Mouse (Mus musculus): ENCODE measurements around the gene Lca5l. TPM values are rescaled to one million over a fixed set of nuclear protein-coding genes. Genes with fewer than 3 reads are reported as not detected.

Gene Lca5l
- 1.0 and 1.4 TPM in 2 replicates for polyA plus RNA-seq (2015; fragmentation: Nextera tagmentation; extraction: Ambion mirVana)

DNA sequence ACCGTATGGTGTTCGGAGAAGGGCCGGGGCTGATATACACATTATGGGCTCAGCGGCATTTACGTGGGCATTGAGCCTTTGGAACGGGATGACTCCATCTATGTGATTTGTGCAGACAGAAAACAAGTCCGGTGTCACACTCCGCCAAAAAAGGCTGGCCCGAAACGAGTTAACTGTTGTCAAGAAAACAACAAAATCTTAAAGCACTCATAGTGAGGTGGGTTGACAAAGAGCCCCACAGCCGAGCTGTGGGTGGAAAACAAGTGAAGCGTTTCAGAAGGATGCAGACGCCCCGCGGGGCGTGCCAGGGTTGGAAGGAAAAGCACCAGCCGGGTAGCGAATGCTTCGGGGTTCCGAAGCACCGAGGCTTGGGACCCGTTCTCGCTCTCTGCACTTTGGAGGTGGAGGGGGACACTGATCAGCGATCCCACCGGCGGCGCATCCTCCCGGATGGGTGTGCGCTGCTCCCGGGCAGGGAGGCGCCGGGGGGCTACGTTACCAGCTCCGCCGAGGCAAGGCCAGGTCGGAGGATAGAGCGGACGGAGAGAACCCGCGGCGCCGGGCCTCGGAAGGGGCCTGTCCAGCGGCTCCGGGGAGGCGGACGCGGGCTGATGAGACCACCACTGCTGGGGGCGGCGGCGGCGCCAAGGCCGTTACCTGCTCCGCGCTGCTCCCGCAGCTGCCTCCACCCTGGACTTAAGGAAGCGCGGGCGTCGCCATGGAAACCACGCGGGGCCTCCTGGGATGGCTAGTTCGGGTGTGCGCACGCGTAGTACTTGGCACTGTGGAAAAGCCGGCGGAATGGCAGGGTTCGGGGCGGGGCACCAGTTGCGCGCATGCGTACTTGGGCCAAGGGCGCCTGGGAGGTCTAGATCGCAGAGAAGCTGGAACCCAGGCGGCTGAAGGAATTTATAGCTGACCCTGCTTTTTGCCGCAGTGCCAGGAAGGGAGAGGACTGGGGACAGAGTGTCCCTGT lies at the start of gene Lca5l:
Lca5l (minus strand) TSS at position 741 of the 976 bp plus-strand sequence.

DNA sequence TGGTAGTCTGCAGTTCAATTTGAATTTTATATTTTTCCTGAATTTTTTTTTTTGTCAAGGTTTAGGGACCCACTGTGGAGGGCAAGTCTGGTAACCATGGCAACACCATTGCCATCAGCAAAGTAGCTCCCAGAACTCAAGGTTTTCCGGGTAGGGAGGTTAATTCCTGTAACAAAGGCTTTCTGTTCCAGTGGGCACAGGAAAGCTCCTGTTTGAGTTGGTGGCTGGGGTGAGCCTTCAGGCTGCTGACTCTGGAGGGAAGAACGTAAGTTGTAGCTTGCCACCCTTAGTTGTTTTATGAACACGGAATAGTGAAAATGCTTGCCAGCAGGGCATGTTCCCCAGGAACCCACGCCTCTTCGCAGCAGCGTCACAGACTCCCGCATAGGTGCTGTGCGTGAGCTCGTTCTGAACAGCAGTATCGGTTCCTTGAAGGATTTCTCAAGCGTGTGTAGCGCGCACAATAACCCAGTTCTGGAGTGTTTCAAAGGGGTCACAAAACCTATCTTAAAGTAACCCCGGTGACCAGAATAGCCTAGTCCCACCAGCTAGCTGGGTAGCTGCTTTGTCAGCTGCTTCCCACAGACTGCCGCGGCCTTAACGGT lies 43.4 kb upstream of the Lca5l start, which contains the start of gene B3galt5:
B3galt5 (plus strand) TSS at position 436 of the 605 bp plus-strand sequence.

DNA sequence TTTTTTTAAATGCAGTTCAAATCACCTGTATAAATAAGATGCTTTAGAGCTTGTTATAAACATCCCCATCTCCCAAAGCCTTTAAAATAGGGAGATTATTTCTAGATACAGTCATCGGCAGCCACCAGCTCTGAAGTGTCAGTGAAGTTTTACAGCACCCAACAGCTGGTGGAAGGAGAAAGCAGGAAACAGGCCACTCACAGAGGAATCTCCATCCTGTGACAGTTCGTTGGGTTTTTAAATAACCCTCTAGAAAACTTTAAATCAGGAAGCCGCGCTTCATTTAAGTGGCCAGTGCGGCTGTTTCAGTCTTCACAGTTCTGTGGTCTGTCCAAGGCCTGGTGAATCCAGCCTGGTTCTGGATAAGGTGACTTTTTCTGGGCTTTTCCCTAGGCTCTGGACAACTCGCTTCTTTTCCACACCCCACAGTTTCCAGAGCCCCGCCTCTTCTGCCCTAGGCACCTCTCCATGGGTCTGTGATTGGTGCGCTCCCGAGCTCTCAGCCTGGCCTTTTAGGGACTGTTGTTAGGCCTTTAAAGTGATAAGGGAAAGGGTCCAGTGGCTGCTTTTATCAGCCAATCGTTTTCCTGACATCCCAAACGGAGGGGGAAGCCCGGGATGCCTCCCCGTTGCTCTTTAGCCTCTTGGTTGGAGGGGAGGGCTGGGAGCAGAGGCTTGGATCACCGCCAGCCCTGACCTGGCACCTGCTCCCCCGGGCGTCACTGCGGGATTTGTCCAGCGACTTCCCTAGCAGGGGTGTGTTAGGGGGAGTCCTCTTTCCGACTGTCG lies 8.0 kb upstream of the Lca5l start, which contains the start of gene Sh3bgr:
Sh3bgr (plus strand) TSS at position 538 of the 789 bp plus-strand sequence.

DNA sequence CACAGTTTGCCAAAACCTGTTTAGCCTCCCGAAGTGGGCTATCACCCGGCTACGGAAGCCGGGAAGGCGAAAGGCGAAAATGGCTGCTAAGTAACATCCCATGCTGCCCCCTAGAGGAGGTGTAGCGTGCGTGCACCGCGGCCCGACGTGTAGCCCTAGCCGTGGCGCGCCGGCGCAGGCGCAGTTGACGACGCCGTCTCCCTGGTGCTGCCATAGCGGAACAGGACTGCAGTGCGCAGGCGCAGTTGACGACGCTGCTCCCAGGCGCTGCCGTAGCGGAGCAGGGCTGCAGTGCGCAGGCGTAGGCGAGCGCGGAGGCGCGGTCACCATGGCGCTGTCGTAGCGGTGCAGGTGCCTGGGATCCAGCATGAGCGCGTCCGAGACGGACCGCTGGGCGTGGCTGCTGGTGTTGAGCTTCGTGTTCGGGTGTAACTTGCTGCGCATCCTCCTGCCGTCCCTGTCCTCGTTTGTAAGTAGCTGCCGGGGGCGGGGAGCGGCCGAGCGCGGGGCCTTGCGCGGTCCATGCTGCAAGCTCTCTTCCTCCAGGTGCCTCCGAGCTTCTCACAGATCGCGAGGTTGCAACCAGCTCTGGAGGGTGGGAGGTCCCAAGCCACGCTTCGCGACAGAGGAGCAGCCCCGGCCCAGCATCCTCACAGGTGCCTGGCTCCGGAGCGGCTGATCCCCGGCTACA lies 46.8 kb downstream of the Lca5l start, which contains the start of gene Wrb:
Wrb (plus strand) TSS at position 298 of the 691 bp plus-strand sequence.

DNA sequence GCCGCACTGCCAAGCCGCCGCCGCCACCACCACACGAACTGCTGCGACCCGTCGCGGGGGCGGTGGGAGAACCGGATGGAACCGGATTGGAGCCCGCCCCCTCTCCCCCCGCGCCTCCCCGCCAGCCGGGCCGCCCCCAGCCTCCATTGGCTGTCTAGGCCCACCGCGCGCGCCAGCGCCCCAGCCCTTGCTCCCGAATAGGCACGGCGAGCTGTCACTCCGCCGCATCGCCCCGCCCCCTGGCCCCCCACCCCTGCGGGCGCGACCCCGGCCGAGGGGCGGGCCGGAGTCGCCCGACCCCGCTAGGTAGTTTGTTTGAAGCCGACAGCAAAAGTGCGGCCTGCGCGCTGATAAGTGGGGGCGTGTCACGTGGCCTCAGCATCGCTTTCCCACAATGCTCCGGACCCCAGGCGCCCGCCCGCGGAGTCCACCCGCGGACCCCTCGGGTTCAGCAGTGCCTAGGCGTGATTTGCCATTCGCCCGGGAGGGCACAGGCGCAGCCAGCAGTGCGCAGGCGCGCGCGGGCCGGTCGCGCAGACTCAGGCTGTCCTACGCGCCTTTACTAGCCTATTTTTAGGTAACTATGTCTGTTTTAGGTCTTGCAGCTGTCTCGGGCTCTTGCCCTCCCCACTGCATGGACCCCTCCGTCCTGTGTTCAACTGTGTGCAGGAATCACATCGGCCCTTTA lies 64.3 kb downstream of the Lca5l start, which contains the start of gene Hmgn1:
Hmgn1 (minus strand) TSS at position 73 of the 688 bp plus-strand sequence.

Other genes starting within 250 kb of the Lca5l start
- gene Psmg1, start 201.3 kb downstream of the Lca5l start, polyA plus RNA-seq (2015; fragmentation: Nextera tagmentation; extraction: Ambion mirVana): 42.5 and 44.5 TPM in 2 replicates
- 34.8 and 42.2 TPM in 2 replicates for gene Brwd1, start 109.7 kb downstream of the Lca5l start, polyA plus RNA-seq (2015; fragmentation: Nextera tagmentation; extraction: Ambion mirVana)
- gene Hmgn1, start 64.5 kb downstream of the Lca5l start, polyA plus RNA-seq (2015; fragmentation: Nextera tagmentation; extraction: Ambion mirVana): 331 and 408 TPM in 2 replicates
- gene Wrb, start 46.9 kb downstream of the Lca5l start, polyA plus RNA-seq (2015; fragmentation: Nextera tagmentation; extraction: Ambion mirVana): 59.9 and 60.2 TPM in 2 replicates
- gene Sh3bgr, start 8.2 kb upstream of the Lca5l start, polyA plus RNA-seq (2015; fragmentation: Nextera tagmentation; extraction: Ambion mirVana): 235 and 294 TPM in 2 replicates
- gene B3galt5, start 43.5 kb upstream of the Lca5l start, polyA plus RNA-seq (2015; fragmentation: Nextera tagmentation; extraction: Ambion mirVana): 0.07 TPM in 2 replicates

Data from urinary bladder, postnatal 0 days (tissue).